Mouse (Mus musculus) lung, postnatal 4 days (tissue): ENCODE data around the gene Aatk.

Experiments used
- DNase-seq, 2 experiments: peaks; one replicate each; pipeline ENCODE4 v3.0.0; 2021

Aatk gene

GRCm38 (mm10) chr11:120046553-120047191 is at the start of gene Aatk:
TSS of gene Aatk (minus strand) at chr11:120047167.
- peak in 1 of 2 experiments; percentile 16 for DNase-seq

GRCm38 (mm10) chr11:120092817-120093591 is 46.0 kb upstream of the Aatk start:
- no peak for DNase-seq

GRCm38 (mm10) chr11:120090661-120091060 is 43.7 kb upstream of the Aatk start:
- DNase-seq: no peak

GRCm38 (mm10) chr11:120086702-120087152 is 39.8 kb upstream of the Aatk start, which contains the start of gene Cep131:
TSS of gene Cep131 (minus strand) at chr11:120086827.
- DNase-seq: peak; percentile 98 to 99

- DNase-seq: peak; percentile 52 to 58
Measured at GRCm38 (mm10) chr11:120085891-120086627, 39.1 kb upstream of the Aatk start.

- no peak for DNase-seq
Measured at GRCm38 (mm10) chr11:120080282-120080681, 33.3 kb upstream of the Aatk start.

GRCm38 (mm10) chr11:120076191-120076590 is 29.2 kb upstream of the Aatk start:
- no peak for DNase-seq

GRCm38 (mm10) chr11:120072986-120073647 is 26.1 kb upstream of the Aatk start:
- no peak for DNase-seq

GRCm38 (mm10) chr11:120071731-120072320 is 24.9 kb upstream of the Aatk start:
- no peak for DNase-seq

- DNase-seq: peak in 1 of 2 experiments; percentile 30
Measured at GRCm38 (mm10) chr11:120071065-120071464, 24.1 kb upstream of the Aatk start.

GRCm38 (mm10) chr11:120070286-120070930 is 23.4 kb upstream of the Aatk start:
- DNase-seq: no peak

- DNase-seq: no peak
Measured at GRCm38 (mm10) chr11:120069261-120069660, 22.3 kb upstream of the Aatk start.

GRCm38 (mm10) chr11:120067834-120068233 is 20.9 kb upstream of the Aatk start:
- DNase-seq: no peak

- peak; percentile 73 to 79 for DNase-seq
Measured at GRCm38 (mm10) chr11:120065291-120065690, 18.3 kb upstream of the Aatk start.

GRCm38 (mm10) chr11:120064668-120065040 is 17.7 kb upstream of the Aatk start:
- DNase-seq: no peak

- DNase-seq: no peak
Measured at GRCm38 (mm10) chr11:120064006-120064667, 17.2 kb upstream of the Aatk start.

GRCm38 (mm10) chr11:120063326-120063725 is 16.4 kb upstream of the Aatk start:
- DNase-seq: no peak

- DNase-seq: no peak
Measured at GRCm38 (mm10) chr11:120060634-120061033, 13.7 kb upstream of the Aatk start.

- DNase-seq: no peak
Measured at GRCm38 (mm10) chr11:120055953-120056732, 9.2 kb upstream of the Aatk start.

GRCm38 (mm10) chr11:120053846-120054245 is 6.9 kb upstream of the Aatk start:
- DNase-seq: no peak

- peak; percentile 45 to 67 for DNase-seq
Measured at GRCm38 (mm10) chr11:120052274-120052673, 5.3 kb upstream of the Aatk start.
